Mouse (Mus musculus): Measurements from ENCODE around the gene Cdc42bpg. TPM values are rescaled to one million over a fixed set of nuclear protein-coding genes. Genes with fewer than 3 reads are reported as not detected.
A peak's percentile ranks its signal among the peaks of the same experiment; 100 is the strongest.

Cdc42bpg gene
- polyA plus RNA-seq, 1 experiment, result 10.0 TPM

DNA sequence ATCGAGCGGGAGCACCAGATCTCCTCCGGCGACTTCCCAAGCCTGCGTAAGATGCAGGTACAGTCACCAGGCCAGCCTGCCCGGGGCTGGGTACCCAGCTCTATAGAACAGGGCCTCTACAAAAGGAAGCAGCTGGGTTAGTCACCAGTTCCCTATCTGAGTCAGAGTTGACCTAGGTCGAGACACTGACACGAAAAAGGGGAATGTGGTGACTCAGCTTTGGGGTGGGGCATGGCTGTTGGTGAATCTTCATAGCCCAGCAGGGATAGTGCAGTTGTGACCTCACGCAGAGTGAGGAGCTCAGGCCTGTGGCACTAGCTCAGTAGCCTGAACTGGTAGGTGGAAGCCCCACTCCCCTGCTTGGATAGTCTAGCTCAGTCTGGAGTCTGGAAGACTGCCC lies 8.6 kb upstream of the Cdc42bpg start:
- H3ac ChIP-seq (ENCODE audit: control insufficient read depth, insufficient read length), result no peak overlapping the region
- H3K36me3 ChIP-seq (ENCODE audit: control insufficient read depth, insufficient read depth), result peaks cover 24% of the 10 kb centered on the region
- peaks cover 10% of the 10 kb centered on the region for H3K79me2 ChIP-seq (ENCODE audit: control insufficient read depth, insufficient read depth)
- peak overlapping the region; percentile 0 for H3K4me3 ChIP-seq
- no peaks in the 10 kb centered on the region for H3K27me3 ChIP-seq (ENCODE audit: control insufficient read depth, insufficient read depth, insufficient read length)
- H3K4me2 ChIP-seq (ENCODE audit: low read depth), result peak overlapping the region; percentile 85
- TF ChIP-seq MYOD1 (IDR thresholded peaks at IDR 0.05; ENCODE audit: control insufficient read depth in 1 of 3, insufficient read length in 2 of 3, low read depth in 2 of 3) (peak in 2 of 3 experiments; percentile 52 to 71), SRF (IDR thresholded peaks at IDR 0.05; ENCODE audit: control insufficient read depth, insufficient read length, low read depth) (peak; percentile 32), CEBPB (IDR thresholded peaks at IDR 0.05; ENCODE audit: insufficient read depth, poor library complexity, severe bottlenecking) (no peak), MYOG (IDR thresholded peaks at IDR 0.05; ENCODE audit: control insufficient read depth in 1 of 3, insufficient read depth in 1 of 3, insufficient read length in 2 of 3, low read depth in 2 of 3) (peak in 2 of 3 experiments; percentile 17 to 68), TCF12 (IDR thresholded peaks at IDR 0.05; ENCODE audit: insufficient read depth, poor library complexity, severe bottlenecking) (peak; percentile 39), E2F4 (IDR thresholded peaks at IDR 0.05; ENCODE audit: insufficient read depth) (no peak), MAX (IDR thresholded peaks at IDR 0.05; ENCODE audit: low read depth) (no peak), POLR2A (IDR thresholded peaks at IDR 0.05; ENCODE audit: insufficient read length, low read depth) (peak; percentile 56)

DNA sequence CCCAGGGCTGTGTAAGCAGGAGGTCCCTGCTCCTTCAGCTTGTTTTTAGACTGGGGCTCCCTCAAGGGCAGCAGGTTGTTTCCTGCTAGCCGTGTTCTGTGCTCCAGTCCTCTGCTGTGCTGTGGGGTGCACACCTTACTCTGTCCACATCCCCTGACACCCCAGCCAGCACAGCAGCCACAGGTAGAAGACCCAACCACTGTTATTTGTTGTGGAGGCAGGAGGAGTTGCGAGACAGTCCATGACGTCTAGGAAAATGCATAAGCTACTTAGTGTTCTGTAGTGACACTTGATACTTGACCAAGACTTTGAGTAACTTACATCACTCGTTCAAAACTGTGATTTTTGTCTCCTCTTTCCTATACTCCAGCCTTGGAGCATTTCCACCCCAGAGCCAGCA lies 7.3 kb upstream of the Cdc42bpg start:
- no peak overlapping the region for H3K4me2 ChIP-seq (ENCODE audit: low read depth)
- no peak overlapping the region for H3ac ChIP-seq (ENCODE audit: control insufficient read depth, insufficient read length)
- H3K79me2 ChIP-seq (ENCODE audit: control insufficient read depth, insufficient read depth), result peaks cover 6% of the 10 kb centered on the region
- peaks cover 24% of the 10 kb centered on the region for H3K36me3 ChIP-seq (ENCODE audit: control insufficient read depth, insufficient read depth)
- H3K27me3 ChIP-seq (ENCODE audit: control insufficient read depth, insufficient read depth, insufficient read length), result no peaks in the 10 kb centered on the region
- no peak overlapping the region for H3K4me3 ChIP-seq
- no peak for TF ChIP-seq SRF (IDR thresholded peaks at IDR 0.05; ENCODE audit: control insufficient read depth, insufficient read length, low read depth)
- no peak for TF ChIP-seq POLR2AphosphoS2 (IDR thresholded peaks at IDR 0.05; ENCODE audit: insufficient read length, low read depth)
- TF ChIP-seq REST (IDR thresholded peaks at IDR 0.05; ENCODE audit: insufficient read depth, insufficient read length), result no peak
- no peak for TF ChIP-seq POLR2A (IDR thresholded peaks at IDR 0.05; ENCODE audit: insufficient read length, low read depth)
- TF ChIP-seq MYOD1 (IDR thresholded peaks at IDR 0.05; ENCODE audit: control insufficient read depth in 1 of 3, insufficient read length in 2 of 3, low read depth in 2 of 3), result no peak
- TF ChIP-seq MYOG (IDR thresholded peaks at IDR 0.05; ENCODE audit: control insufficient read depth in 1 of 3, insufficient read depth in 1 of 3, insufficient read length in 2 of 3, low read depth in 2 of 3), result no peak
- TF ChIP-seq TCF3 (IDR thresholded peaks at IDR 0.05; ENCODE audit: insufficient read length, low read depth), result no peak
- no peak for TF ChIP-seq USF1 (IDR thresholded peaks at IDR 0.05; ENCODE audit: low read depth)
- no peak for TF ChIP-seq E2F4 (IDR thresholded peaks at IDR 0.05; ENCODE audit: insufficient read depth)
- no peak for TF ChIP-seq CEBPB (IDR thresholded peaks at IDR 0.05; ENCODE audit: insufficient read depth, poor library complexity, severe bottlenecking)
- TF ChIP-seq TCF12 (IDR thresholded peaks at IDR 0.05; ENCODE audit: insufficient read depth, poor library complexity, severe bottlenecking), result no peak

DNA sequence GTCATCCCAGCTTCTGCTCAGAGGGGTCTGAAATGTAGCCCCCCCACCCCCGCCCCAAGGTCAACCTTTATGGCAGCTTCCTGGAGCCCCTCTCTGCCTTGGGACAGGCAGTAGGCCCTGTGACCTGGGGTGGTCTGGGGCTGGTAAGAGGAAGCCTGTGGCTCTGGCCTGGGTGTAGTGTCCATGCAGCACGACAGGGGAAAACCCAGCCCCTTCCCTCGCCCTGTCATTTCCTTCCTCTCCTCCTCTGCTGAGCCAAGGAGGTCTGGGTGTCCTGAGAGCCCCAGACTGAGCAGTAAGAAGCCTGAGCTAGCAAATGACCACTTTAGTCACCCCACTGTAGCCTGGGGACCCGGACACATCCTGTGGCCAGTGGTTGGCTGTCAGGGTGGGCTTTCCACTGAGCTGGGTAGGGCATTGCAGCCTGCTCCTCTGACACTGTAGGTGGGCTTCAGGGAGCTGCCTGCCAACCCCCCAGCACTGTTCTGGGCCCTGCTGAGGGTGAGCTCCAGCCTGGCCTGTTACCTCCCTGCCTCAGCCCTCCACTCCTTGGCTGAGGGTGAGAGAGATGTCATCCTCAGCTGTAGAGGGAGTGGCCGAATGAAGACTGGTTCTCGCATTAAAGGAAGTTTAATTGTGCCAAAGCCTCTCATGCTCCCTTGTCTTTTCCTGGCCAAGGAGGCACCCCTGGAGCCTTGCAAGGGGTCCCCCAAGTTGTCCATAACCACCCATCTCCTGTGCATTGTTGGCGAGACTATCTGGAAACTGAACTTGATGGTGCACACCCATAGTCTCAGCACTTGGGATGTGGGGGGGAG lies 6.6 kb upstream of the Cdc42bpg start:
- no peak overlapping the region for H3ac ChIP-seq (ENCODE audit: control insufficient read depth, insufficient read length)
- peaks cover 6% of the 10 kb centered on the region for H3K79me2 ChIP-seq (ENCODE audit: control insufficient read depth, insufficient read depth)
- TF ChIP-seq MYOG (IDR thresholded peaks at IDR 0.05; ENCODE audit: control insufficient read depth in 1 of 3, insufficient read depth in 1 of 3, insufficient read length in 2 of 3, low read depth in 2 of 3) (no peak), POLR2AphosphoS2 (IDR thresholded peaks at IDR 0.05; ENCODE audit: insufficient read length, low read depth) (peak; percentile 23)
- no peak overlapping the region for H3K4me3 ChIP-seq
- H3K36me3 ChIP-seq (ENCODE audit: control insufficient read depth, insufficient read depth), result peaks cover 24% of the 10 kb centered on the region
- H3K27me3 ChIP-seq (ENCODE audit: control insufficient read depth, insufficient read depth, insufficient read length), result no peaks in the 10 kb centered on the region
- no peak overlapping the region for H3K4me2 ChIP-seq (ENCODE audit: low read depth)

DNA sequence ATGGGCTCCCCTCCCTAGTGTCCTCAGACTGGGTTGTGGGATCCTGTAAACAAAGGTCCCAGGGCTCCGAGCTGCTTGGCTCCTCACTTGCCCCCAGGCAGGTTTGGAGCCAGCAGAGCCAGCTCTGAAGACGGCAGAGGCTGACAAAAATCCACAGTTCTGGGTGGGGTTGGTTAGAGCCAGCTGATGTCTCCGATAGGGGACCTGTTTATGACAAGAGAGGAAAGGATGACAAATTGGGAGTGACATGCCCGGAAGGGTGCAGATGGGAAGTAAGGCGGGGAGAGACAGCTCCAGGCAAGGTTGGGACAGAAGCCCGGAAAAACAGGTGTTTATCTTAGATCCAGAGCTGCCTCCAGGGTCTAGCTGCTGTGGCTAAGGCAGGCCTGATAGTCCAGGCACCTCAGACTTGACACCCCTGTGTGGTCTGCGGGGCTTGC lies 5.8 kb upstream of the Cdc42bpg start:
- H3K27me3 ChIP-seq (ENCODE audit: control insufficient read depth, insufficient read depth, insufficient read length), result no peaks in the 10 kb centered on the region
- TF ChIP-seq REST (IDR thresholded peaks at IDR 0.05; ENCODE audit: insufficient read depth, insufficient read length) (no peak), POLR2A (IDR thresholded peaks at IDR 0.05; ENCODE audit: insufficient read length, low read depth) (no peak), E2F4 (IDR thresholded peaks at IDR 0.05; ENCODE audit: insufficient read depth) (no peak), TCF12 (IDR thresholded peaks at IDR 0.05; ENCODE audit: insufficient read depth, poor library complexity, severe bottlenecking) (no peak), SRF (IDR thresholded peaks at IDR 0.05; ENCODE audit: control insufficient read depth, insufficient read length, low read depth) (no peak), MYOD1 (IDR thresholded peaks at IDR 0.05; ENCODE audit: control insufficient read depth in 1 of 3, insufficient read length in 2 of 3, low read depth in 2 of 3) (peak in 2 of 3 experiments; percentile 20 to 67), CEBPB (IDR thresholded peaks at IDR 0.05; ENCODE audit: insufficient read depth, poor library complexity, severe bottlenecking) (no peak), POLR2AphosphoS2 (IDR thresholded peaks at IDR 0.05; ENCODE audit: insufficient read length, low read depth) (peak; percentile 49), MAX (IDR thresholded peaks at IDR 0.05; ENCODE audit: low read depth) (no peak), USF1 (IDR thresholded peaks at IDR 0.05; ENCODE audit: low read depth) (no peak), MYOG (IDR thresholded peaks at IDR 0.05; ENCODE audit: control insufficient read depth in 1 of 3, insufficient read depth in 1 of 3, insufficient read length in 2 of 3, low read depth in 2 of 3) (peak in 1 of 3 experiments; percentile 72), TCF3 (IDR thresholded peaks at IDR 0.05; ENCODE audit: insufficient read length, low read depth) (no peak)
- no peak overlapping the region for H3ac ChIP-seq (ENCODE audit: control insufficient read depth, insufficient read length)
- H3K4me2 ChIP-seq (ENCODE audit: low read depth), result no peak overlapping the region
- peaks cover 4% of the 10 kb centered on the region for H3K79me2 ChIP-seq (ENCODE audit: control insufficient read depth, insufficient read depth)
- no peak overlapping the region for H3K4me3 ChIP-seq
- peaks cover 22% of the 10 kb centered on the region for H3K36me3 ChIP-seq (ENCODE audit: control insufficient read depth, insufficient read depth)
